Mouse (Mus musculus): ENCODE measurements around the gene Adamts7. TPM values are rescaled to one million over a fixed set of nuclear protein-coding genes. Genes with fewer than 3 reads are reported as not detected.
A peak's percentile ranks its signal among the peaks of the same experiment; 100 is the strongest.

The Adamts7 gene
- polyA plus RNA-seq, 1 experiment from 2014 or later = 18.7 TPM

GRCm38 (mm10) chr9:90136678-90136965 lies 26.2 kb upstream of the Adamts7 start:
- no peaks in the 10 kb centered on the region for H3K9me3 ChIP-seq (ENCODE audit: control insufficient read depth, low read length)
- H3K27me3 ChIP-seq (ENCODE audit: control insufficient read depth, insufficient read depth, low read depth, low read length) = no peaks in the 10 kb centered on the region
- no peaks in the 10 kb centered on the region for H3K36me3 ChIP-seq (ENCODE audit: control insufficient read depth, insufficient read depth, low read length)
- H3K4me3 ChIP-seq (ENCODE audit: low read length) = no peak overlapping the region
- 82% methylated on average over 1 of the region's 1 CpGs for WGBS
- no peak overlapping the region for H3K9ac ChIP-seq (ENCODE audit: low read length)
- no peak overlapping the region for H3K4me2 ChIP-seq (ENCODE audit: low read depth, low read length)
- no peak for ATAC-seq (ENCODE audit: low read depth)
- H3K4me1 ChIP-seq (replicated peaks; ENCODE audit: control insufficient read depth, insufficient read depth, low read length) = peaks cover 6% of the 10 kb centered on the region; the same call in 1 of the 2 replicates
- no peak overlapping the region for H3K27ac ChIP-seq (ENCODE audit: low read length)

GRCm38 (mm10) chr9:90145788-90146187 lies 17.1 kb upstream of the Adamts7 start:
- WGBS = 31% methylated on average over 2 of the region's 2 CpGs
- H3K36me3 ChIP-seq (ENCODE audit: control insufficient read depth, insufficient read depth, low read length) = no peaks in the 10 kb centered on the region
- peak; percentile 69; the same call in 1 of the 2 replicates for ATAC-seq (ENCODE audit: low read depth)
- H3K4me3 ChIP-seq (ENCODE audit: low read length) = no peak overlapping the region
- no peaks in the 10 kb centered on the region for H3K4me1 ChIP-seq (replicated peaks; ENCODE audit: control insufficient read depth, insufficient read depth, low read length)
- no peak overlapping the region for H3K27ac ChIP-seq (ENCODE audit: low read length)
- no peak overlapping the region for H3K9ac ChIP-seq (ENCODE audit: low read length)
- no peaks in the 10 kb centered on the region for H3K27me3 ChIP-seq (ENCODE audit: control insufficient read depth, insufficient read depth, low read depth, low read length)
- H3K9me3 ChIP-seq (ENCODE audit: control insufficient read depth, low read length) = no peaks in the 10 kb centered on the region
- no peak overlapping the region for H3K4me2 ChIP-seq (ENCODE audit: low read depth, low read length)

GRCm38 (mm10) chr9:90146869-90147268 lies 16.0 kb upstream of the Adamts7 start:
- no peak overlapping the region for H3K4me2 ChIP-seq (ENCODE audit: low read depth, low read length)
- H3K36me3 ChIP-seq (ENCODE audit: control insufficient read depth, insufficient read depth, low read length) = no peaks in the 10 kb centered on the region
- H3K4me1 ChIP-seq (replicated peaks; ENCODE audit: control insufficient read depth, insufficient read depth, low read length) = no peaks in the 10 kb centered on the region
- H3K27me3 ChIP-seq (ENCODE audit: control insufficient read depth, insufficient read depth, low read depth, low read length) = no peaks in the 10 kb centered on the region
- 59% methylated on average over 5 of the region's 5 CpGs for WGBS
- H3K27ac ChIP-seq (ENCODE audit: low read length) = no peak overlapping the region
- ATAC-seq (ENCODE audit: low read depth) = no peak
- H3K4me3 ChIP-seq (ENCODE audit: low read length) = no peak overlapping the region
- H3K9ac ChIP-seq (ENCODE audit: low read length) = no peak overlapping the region
- H3K9me3 ChIP-seq (ENCODE audit: control insufficient read depth, low read length) = no peaks in the 10 kb centered on the region

- 9% methylated on average over 21 of the region's 29 CpGs for WGBS
- Histone ChIP-seq H3K27me3 (ENCODE audit: control insufficient read depth, insufficient read depth, low read depth, low read length) (no peaks in the 10 kb centered on the region), H3K9me3 (ENCODE audit: control insufficient read depth, low read length) (no peaks in the 10 kb centered on the region; the same call in 1 of the 2 replicates), H3K4me2 (ENCODE audit: low read depth, low read length) (peak overlapping the region; percentile 97), H3K27ac (ENCODE audit: low read length) (peak overlapping the region; percentile 36), H3K9ac (ENCODE audit: low read length) (peak overlapping the region; percentile 84), H3K36me3 (ENCODE audit: control insufficient read depth, insufficient read depth, low read length) (no peaks in the 10 kb centered on the region), H3K4me3 (ENCODE audit: low read length) (peak overlapping the region; percentile 83), H3K4me1 (replicated peaks; ENCODE audit: control insufficient read depth, insufficient read depth, low read length) (peaks cover 6% of the 10 kb centered on the region)
- peak; percentile 92 for ATAC-seq (ENCODE audit: low read depth)
Observed at GRCm38 (mm10) chr9:90162243-90162925, 485 bp upstream of the Adamts7 start.

- H3K36me3 ChIP-seq (ENCODE audit: control insufficient read depth, insufficient read depth, low read length) = no peaks in the 10 kb centered on the region
- H3K27ac ChIP-seq (ENCODE audit: low read length) = peak overlapping the region; percentile 87
- peak overlapping the region; percentile 97 for H3K4me2 ChIP-seq (ENCODE audit: low read depth, low read length)
- peaks cover 6% of the 10 kb centered on the region for H3K4me1 ChIP-seq (replicated peaks; ENCODE audit: control insufficient read depth, insufficient read depth, low read length)
- under 1% methylated on average over 18 of the region's 18 CpGs for WGBS
- peak overlapping the region; percentile 84 for H3K9ac ChIP-seq (ENCODE audit: low read length)
- H3K27me3 ChIP-seq (ENCODE audit: control insufficient read depth, insufficient read depth, low read depth, low read length) = no peaks in the 10 kb centered on the region
- H3K4me3 ChIP-seq (ENCODE audit: low read length) = peak overlapping the region; percentile 83
- no peaks in the 10 kb centered on the region; the same call in 1 of the 2 replicates for H3K9me3 ChIP-seq (ENCODE audit: control insufficient read depth, low read length)
- peak; percentile 70 for ATAC-seq (ENCODE audit: low read depth)
Observed at GRCm38 (mm10) chr9:90163749-90164095, 853 bp downstream of the Adamts7 start.

- H3K4me3 ChIP-seq (ENCODE audit: low read length) = no peak overlapping the region
Observed at GRCm38 (mm10) chr9:90164670-90165453, 2.0 kb downstream of the Adamts7 start.

GRCm38 (mm10) chr9:90165590-90165989 lies 2.7 kb downstream of the Adamts7 start:
- H3K4me1 ChIP-seq (replicated peaks; ENCODE audit: control insufficient read depth, insufficient read depth, low read length) = peaks cover 6% of the 10 kb centered on the region
- 83% methylated on average over 4 of the region's 4 CpGs for WGBS
- no peak overlapping the region for H3K4me3 ChIP-seq (ENCODE audit: low read length)
- H3K27me3 ChIP-seq (ENCODE audit: control insufficient read depth, insufficient read depth, low read depth, low read length) = no peaks in the 10 kb centered on the region
- no peak overlapping the region for H3K9ac ChIP-seq (ENCODE audit: low read length)
- no peak overlapping the region for H3K27ac ChIP-seq (ENCODE audit: low read length)
- H3K36me3 ChIP-seq (ENCODE audit: control insufficient read depth, insufficient read depth, low read length) = no peaks in the 10 kb centered on the region
- ATAC-seq (ENCODE audit: low read depth) = no peak
- H3K9me3 ChIP-seq (ENCODE audit: control insufficient read depth, low read length) = no peaks in the 10 kb centered on the region
- H3K4me2 ChIP-seq (ENCODE audit: low read depth, low read length) = no peak overlapping the region

More at GRCm38 (mm10) chr9:90164670-90165453, 2.0 kb downstream of the Adamts7 start:
- Histone ChIP-seq H3K4me2 (ENCODE audit: low read depth, low read length) (peak overlapping the region; percentile 97; the same call in 1 of the 2 replicates), H3K27ac (ENCODE audit: low read length) (no peak overlapping the region), H3K9me3 (ENCODE audit: control insufficient read depth, low read length) (no peaks in the 10 kb centered on the region; the same call in 1 of the 2 replicates), H3K36me3 (ENCODE audit: control insufficient read depth, insufficient read depth, low read length) (no peaks in the 10 kb centered on the region), H3K9ac (ENCODE audit: low read length) (no peak overlapping the region), H3K4me1 (replicated peaks; ENCODE audit: control insufficient read depth, insufficient read depth, low read length) (peaks cover 6% of the 10 kb centered on the region), H3K27me3 (ENCODE audit: control insufficient read depth, insufficient read depth, low read depth, low read length) (no peaks in the 10 kb centered on the region)
- 59% methylated on average over 4 of the region's 4 CpGs for WGBS
- ATAC-seq (ENCODE audit: low read depth) = no peak

GRCm38 (mm10) chr9:90166615-90167014 lies 3.7 kb downstream of the Adamts7 start:
- WGBS = 56% methylated on average over 5 of the region's 5 CpGs
- ATAC-seq (ENCODE audit: low read depth) = no peak
- no peaks in the 10 kb centered on the region for H3K9me3 ChIP-seq (ENCODE audit: control insufficient read depth, low read length)

GRCm38 (mm10) chr9:90169965-90170364 lies 7.1 kb downstream of the Adamts7 start:
- H3K4me3 ChIP-seq (ENCODE audit: low read length) = no peak overlapping the region
- no peak for ATAC-seq (ENCODE audit: low read depth)
- H3K4me2 ChIP-seq (ENCODE audit: low read depth, low read length) = no peak overlapping the region
- H3K36me3 ChIP-seq (ENCODE audit: control insufficient read depth, insufficient read depth, low read length) = peaks cover 7% of the 10 kb centered on the region
- H3K27me3 ChIP-seq (ENCODE audit: control insufficient read depth, insufficient read depth, low read depth, low read length) = no peaks in the 10 kb centered on the region
- H3K9me3 ChIP-seq (ENCODE audit: control insufficient read depth, low read length) = no peaks in the 10 kb centered on the region
- WGBS = 59% methylated on average over 4 of the region's 4 CpGs
- no peak overlapping the region for H3K9ac ChIP-seq (ENCODE audit: low read length)
- H3K4me1 ChIP-seq (replicated peaks; ENCODE audit: control insufficient read depth, insufficient read depth, low read length) = no peaks in the 10 kb centered on the region; the same call in 1 of the 2 replicates
- H3K27ac ChIP-seq (ENCODE audit: low read length) = no peak overlapping the region

More at GRCm38 (mm10) chr9:90166615-90167014, 3.7 kb downstream of the Adamts7 start:
- H3K4me2 ChIP-seq (ENCODE audit: low read depth, low read length) = no peak overlapping the region
- H3K27me3 ChIP-seq (ENCODE audit: control insufficient read depth, insufficient read depth, low read depth, low read length) = no peaks in the 10 kb centered on the region
- no peak overlapping the region for H3K9ac ChIP-seq (ENCODE audit: low read length)
- no peak overlapping the region for H3K27ac ChIP-seq (ENCODE audit: low read length)
- peaks cover under 1% of the 10 kb centered on the region; the same call in 1 of the 2 replicates for H3K36me3 ChIP-seq (ENCODE audit: control insufficient read depth, insufficient read depth, low read length)
- no peak overlapping the region for H3K4me3 ChIP-seq (ENCODE audit: low read length)
- H3K4me1 ChIP-seq (replicated peaks; ENCODE audit: control insufficient read depth, insufficient read depth, low read length) = peaks cover 6% of the 10 kb centered on the region
